Mouse (Mus musculus): ENCODE measurements at regions not wholly inside any gene's neighbourhood (a gene's known extent, or its start where the extent isn't known, plus 50 kb on each side); places are given as distances from the start of the nearest gene placed in this dataset.

DNA sequence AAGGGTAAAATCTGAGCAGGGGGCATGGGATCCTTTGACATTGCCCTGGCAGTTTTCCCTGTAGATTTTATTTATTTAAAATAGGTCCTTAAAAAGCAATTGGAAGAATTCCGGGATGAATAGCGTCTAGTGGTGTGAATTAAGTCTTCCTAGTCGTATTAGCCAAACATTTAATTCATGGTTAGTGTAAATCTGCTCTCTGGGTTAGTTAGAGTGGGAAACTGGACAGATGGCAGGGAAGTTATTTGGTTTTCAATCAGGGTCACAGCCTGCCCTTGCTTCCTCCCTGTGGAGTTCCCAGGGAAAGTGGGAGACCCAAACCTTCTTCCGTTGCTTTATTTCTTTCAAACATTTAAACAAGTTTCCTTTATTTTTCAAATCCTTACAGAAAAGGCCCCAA lies 103.8 kb upstream of the S1pr3 start:
- TF ChIP-seq CTCF (IDR thresholded peaks at IDR 0.05; ENCODE audit: insufficient read depth, low read depth, low read length), result no peak
- no peak for TF ChIP-seq POLR2A (IDR thresholded peaks at IDR 0.05; ENCODE audit: insufficient read depth, low read depth, low read length)

Data from olfactory bulb, adult 2 months (tissue).